Mouse (Mus musculus) lung, postnatal 0 days (tissue): Measurements from ENCODE around the gene Pkig. TPM values are rescaled to one million over a fixed set of nuclear protein-coding genes. Genes with fewer than 3 reads are reported as not detected.

Experiments used
- ATAC-seq: fragments of 200-750 bp; cut with Nextera tagmentation; 2 replicates; pipeline ENCODE4 v1.8.0; 2017; ENCODE audit warnings: moderate library complexity
- DNase-seq: peaks from one replicate; pipeline ENCODE4 v3.0.0-alpha.2; 2016; ENCODE audit warnings: low spot score
- H3K27ac ChIP-seq: fragments of 300-500 bp; sonication (generic); 2 replicates; pipeline ENCODE4 v1.5.1; 2014; ENCODE audit warnings: antibody characterized with exemption, mild to moderate bottlenecking, low read length, mixed read lengths
- H3K27me3 ChIP-seq: fragments of 300-500 bp; sonication (generic); replicated peaks from 2 replicates; pipeline ENCODE4 v1.6.1; 2014; ENCODE audit warnings: low read length, mixed read lengths; ENCODE audit not compliant: insufficient read depth
- H3K36me3 ChIP-seq: fragments of 300-500 bp; sonication (generic); 2 replicates; pipeline ENCODE4 v1.6.1; 2014; ENCODE audit warnings: low read length, mixed read lengths; ENCODE audit not compliant: insufficient read depth
- H3K4me1 ChIP-seq: fragments of 300-500 bp; sonication (generic); 2 replicates; pipeline ENCODE4 v1.6.1; 2014; ENCODE audit warnings: antibody characterized with exemption, low read depth, low read length, mixed read lengths; ENCODE audit not compliant: insufficient read depth
- H3K4me2 ChIP-seq: fragments of 300-500 bp; sonication (generic); replicated peaks from 2 replicates; pipeline ENCODE4 v1.6.1; 2014; ENCODE audit warnings: low read depth, mild to moderate bottlenecking, low read length, moderate library complexity, mixed read lengths
- H3K4me3 ChIP-seq: fragments of 300-500 bp; sonication (generic); 2 replicates; pipeline ENCODE4 v1.5.1; 2014; ENCODE audit warnings: low read depth, low read length
- H3K9ac ChIP-seq: fragments of 300-500 bp; sonication (generic); replicated peaks from 2 replicates; pipeline ENCODE4 v1.6.1; 2014; ENCODE audit warnings: low read depth, mild to moderate bottlenecking
- H3K9me3 ChIP-seq: fragments of 300-500 bp; sonication (generic); 2 replicates; pipeline ENCODE4 v1.6.1; 2016; ENCODE audit warnings: low read length, mixed read lengths
- CTCF ChIP-seq: IDR thresholded peaks from 2 replicates; pipeline ENCODE4 v1.5.1; 2016; ENCODE audit warnings: antibody characterized with exemption, mild to moderate bottlenecking
- EP300 ChIP-seq: IDR thresholded peaks from 2 replicates; pipeline ENCODE4 v1.6.1; 2016; ENCODE audit warnings: antibody characterized with exemption, mild to moderate bottlenecking, control low read depth
- WGBS: fragments of 180-500 bp; shearing (Covaris S2); extraction: QIAGEN DNeasy Blood & Tissue Kit; methylation state at CpG from one replicate; pipeline ENCODE4 v1.1.7; 2014; 5-methylcytosine and 5-hydroxymethylcytosine counted together
- polyA plus RNA-seq: library from polyadenylated mRNA; unstranded; fragments of >200 nt; fragmentation: Nextera tagmentation; extraction: Ambion mirVana; gene quantifications from 2 replicates; pipeline ENCODE4 v1.2.1, GENCODE M21; 2015

Gene Pkig
- polyA plus RNA-seq, 1 experiment from 2014 or later, result 106 TPM

DNA sequence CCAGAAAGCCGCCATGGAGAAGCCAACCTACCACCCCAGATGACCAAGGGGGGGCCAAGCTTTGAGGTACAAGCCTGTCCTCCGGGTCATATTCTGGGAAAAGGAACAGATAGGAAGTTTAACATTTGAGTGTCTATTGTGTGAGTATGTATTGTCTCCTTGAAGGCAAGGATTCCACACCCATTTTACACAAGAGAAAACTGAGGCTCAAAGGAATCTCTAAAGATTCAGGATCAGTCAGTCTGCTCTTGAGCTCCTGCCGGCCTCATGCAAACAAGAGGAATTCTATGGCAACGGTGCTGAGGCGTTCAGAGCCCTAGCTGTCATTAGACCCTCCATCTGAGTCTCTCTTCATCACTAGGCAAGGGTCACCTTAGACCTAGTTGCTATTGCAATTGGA, 84.5 kb downstream of the Pkig start:
- Histone ChIP-seq H3K4me3 (no peak overlapping the region), H3K27me3 (no peaks in the 10 kb centered on the region), H3K9me3 (no peaks in the 10 kb centered on the region), H3K4me2 (no peak overlapping the region), H3K27ac (no peak overlapping the region), H3K36me3 (no peaks in the 10 kb centered on the region), H3K4me1 (no peaks in the 10 kb centered on the region; the same call in 1 of the 2 replicates), H3K9ac (no peak overlapping the region)
- DNase-seq (no peak), ATAC-seq (no peak)
- TF ChIP-seq CTCF (no peak), EP300 (no peak)
- 49% methylated on average over 5 of the region's 5 CpGs for WGBS

DNA sequence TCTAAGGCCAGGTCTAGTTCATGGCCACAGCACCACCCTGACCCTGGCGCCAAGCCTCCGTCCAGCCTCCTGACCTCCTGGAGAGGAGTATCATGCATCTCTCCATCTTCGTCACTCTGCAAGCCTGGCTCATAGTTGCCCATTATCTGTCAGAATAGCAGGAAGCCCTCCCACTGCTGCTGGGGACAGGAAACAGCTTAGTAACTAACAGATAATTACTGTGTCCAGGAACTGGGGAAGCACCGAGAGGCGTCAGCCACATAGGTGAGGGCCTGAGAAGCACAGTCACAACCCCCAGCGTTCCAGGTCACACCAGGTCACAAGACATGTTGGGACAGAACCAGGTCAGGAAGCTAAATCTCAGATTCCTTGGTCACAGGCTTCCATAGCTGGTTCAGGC, 85.2 kb downstream of the Pkig start:
- Histone ChIP-seq H3K36me3 (no peaks in the 10 kb centered on the region), H3K27me3 (no peaks in the 10 kb centered on the region; the same call in 1 of the 2 replicates), H3K9me3 (no peaks in the 10 kb centered on the region), H3K4me3 (no peak overlapping the region), H3K4me1 (no peaks in the 10 kb centered on the region; the same call in 1 of the 2 replicates), H3K4me2 (no peak overlapping the region), H3K27ac (no peak overlapping the region), H3K9ac (no peak overlapping the region)
- no peak for TF ChIP-seq CTCF
- no peak for TF ChIP-seq EP300
- ATAC-seq (peak; percentile 79), DNase-seq (peak; percentile 37)
- whole genome bisulfite sequencing, result 42% methylated on average over 6 of the region's 6 CpGs

DNA sequence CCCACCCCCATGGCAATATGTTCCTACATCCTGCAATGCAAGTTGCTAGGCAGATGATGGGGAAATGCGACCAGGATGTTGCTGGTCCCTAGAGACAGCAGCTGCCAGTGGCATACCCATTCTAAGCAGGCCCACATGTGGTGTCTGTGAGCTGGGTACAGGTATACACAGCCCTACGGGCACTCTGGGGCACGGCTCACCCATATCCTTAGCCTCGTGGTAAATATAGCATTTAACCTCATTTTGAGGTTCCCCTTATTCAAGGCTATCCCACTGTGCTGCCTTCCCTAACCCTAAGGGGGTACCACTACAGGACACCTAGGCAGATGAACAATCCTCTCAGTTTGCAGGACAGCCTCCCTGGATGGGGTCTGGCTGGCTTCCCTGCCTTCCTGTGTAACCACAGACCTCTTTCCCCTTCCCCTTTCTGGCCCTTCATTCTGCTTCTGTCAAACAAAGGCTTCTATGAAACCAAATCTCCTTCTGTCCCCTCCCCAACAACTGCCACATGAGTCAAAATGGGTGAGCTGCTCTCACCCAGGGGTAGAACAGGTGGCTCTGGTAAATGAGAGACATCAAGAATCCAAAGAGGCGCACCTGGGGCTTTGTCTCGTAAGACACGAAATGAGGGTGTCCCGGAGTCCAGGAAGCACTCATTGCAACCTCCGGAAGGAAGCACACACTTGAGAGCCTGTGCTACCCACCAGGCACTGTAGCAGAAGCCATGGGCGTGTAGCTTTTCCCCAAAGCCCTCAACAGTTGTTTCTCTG, 86.8 kb downstream of the Pkig start:
- no peak overlapping the region for H3K9ac ChIP-seq
- H3K4me2 ChIP-seq, result no peak overlapping the region
- DNase-seq, result no peak
- no peak for ATAC-seq
- H3K4me1 ChIP-seq, result no peaks in the 10 kb centered on the region; the same call in 1 of the 2 replicates
- TF ChIP-seq CTCF (no peak), EP300 (no peak)
- H3K9me3 ChIP-seq, result no peaks in the 10 kb centered on the region
- no peaks in the 10 kb centered on the region; the same call in 1 of the 2 replicates for H3K27me3 ChIP-seq
- no peaks in the 10 kb centered on the region for H3K36me3 ChIP-seq
- WGBS, result 58% methylated on average over 10 of the region's 10 CpGs
- H3K27ac ChIP-seq, result no peak overlapping the region
- H3K4me3 ChIP-seq, result no peak overlapping the region

DNA sequence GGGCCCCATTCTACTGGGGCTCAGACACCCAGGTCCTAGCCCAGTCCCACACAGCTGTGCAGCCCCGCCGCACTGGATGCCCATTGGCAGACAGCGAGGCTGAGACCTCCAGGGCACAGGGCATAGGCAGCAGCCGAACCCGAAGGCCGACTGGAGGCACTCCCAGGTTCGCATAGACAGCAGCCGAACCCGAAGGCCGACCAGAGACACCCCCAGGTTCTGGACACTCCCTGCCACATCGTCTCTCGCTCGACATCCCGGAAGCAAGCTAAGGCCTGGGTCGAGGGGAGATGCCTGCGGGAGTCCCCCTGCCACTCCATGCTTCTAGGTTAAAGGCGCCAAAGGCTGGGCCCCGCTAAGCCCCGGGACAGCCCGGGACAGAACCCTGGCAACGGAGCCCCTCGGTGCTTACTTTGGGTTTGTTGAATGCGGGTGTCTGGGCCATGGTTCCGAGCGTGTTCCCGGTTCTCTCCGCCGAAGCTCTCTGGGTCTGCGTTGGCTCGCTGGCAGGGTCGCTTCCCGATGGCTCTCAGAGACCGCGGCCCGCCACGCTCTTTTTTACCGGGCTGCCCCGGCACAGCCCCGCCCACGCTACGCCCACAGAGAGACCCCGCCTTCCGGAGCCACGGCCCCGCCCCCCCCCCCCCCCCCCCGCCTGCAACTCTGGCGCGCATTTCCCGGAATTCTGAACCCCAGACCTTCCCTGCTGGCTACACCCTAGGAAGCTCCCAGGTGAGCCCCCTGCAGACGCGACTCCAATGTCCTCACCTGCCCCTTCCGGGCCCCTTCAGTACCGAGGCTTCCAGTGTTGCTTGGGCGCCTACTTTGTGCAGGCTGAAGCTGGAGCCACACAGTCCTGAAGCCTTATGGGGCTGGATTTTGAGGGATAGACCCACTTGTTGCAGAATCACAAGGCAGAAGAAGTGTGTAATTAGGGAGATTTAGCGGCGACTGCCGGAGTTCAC, 91.7 kb downstream of the Pkig start, which contains the start of gene Ada:
Ada (minus strand) TSS at position 593 of the 965 bp plus-strand sequence.
- Histone ChIP-seq H3K27ac (no peak within 1 kb of the TSS), H3K4me2 (peak within 1 kb of the TSS; percentile 98), H3K27me3 (no peaks in the 10 kb centered on the region; the same call in 1 of the 2 replicates), H3K4me1 (peaks cover 3% of the 10 kb centered on the region; the same call in 1 of the 2 replicates), H3K36me3 (no peaks in the 10 kb centered on the region), H3K9ac (peak within 1 kb of the TSS; percentile 32; the same call in 1 of the 2 replicates), H3K9me3 (no peaks in the 10 kb centered on the region), H3K4me3 (peak within 1 kb of the TSS; percentile 48)
- DNase-seq, result peak; percentile 62
- WGBS, result 2% methylated on average over 43 of the region's 57 CpGs
- TF ChIP-seq EP300 (no peak), CTCF (no peak)
- peak; percentile 84 for ATAC-seq

DNA sequence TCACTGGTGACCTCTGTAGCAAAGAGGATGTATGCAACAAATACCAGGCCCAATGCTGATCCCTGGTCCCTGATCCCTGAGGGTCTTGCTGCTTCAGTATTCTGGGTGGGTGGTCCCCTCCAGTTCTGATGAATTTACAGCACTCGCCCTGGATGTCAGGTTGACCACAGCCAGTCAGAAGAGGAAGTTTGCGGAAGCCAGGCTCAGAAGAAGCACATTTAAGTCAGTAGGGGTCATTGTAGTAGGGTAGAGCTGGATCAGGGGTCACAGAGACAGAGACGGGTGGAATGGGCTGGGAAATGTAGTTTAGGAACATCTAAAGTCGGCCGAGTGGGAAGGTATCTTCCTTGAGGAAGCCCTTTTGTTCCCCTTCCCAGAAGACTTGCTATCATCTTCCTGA, 96.0 kb downstream of the Pkig start:
- 70% methylated on average over 5 of the region's 5 CpGs for WGBS

DNA sequence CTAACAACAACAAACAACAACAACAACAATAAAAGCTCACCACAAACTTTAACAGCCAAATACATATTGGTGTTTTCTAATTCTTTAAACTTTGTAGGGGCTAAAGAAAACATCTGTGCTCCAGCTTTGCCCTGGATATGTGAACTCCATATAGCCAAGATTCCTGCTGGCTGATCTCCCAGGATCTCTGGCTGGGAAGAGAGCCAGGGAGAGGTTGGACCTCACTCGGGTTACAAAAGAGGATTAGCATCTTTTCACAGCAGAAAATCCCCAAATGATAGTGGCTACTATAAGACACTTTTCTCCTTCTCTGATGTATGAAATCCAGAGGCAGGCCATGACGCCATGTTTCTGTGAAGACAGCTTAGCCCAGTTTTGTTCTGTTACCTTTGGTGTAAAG, 98.5 kb downstream of the Pkig start:
- no peak for TF ChIP-seq CTCF
- no peak for TF ChIP-seq EP300
- no peaks in the 10 kb centered on the region for H3K4me1 ChIP-seq
- H3K4me2 ChIP-seq, result no peak overlapping the region
- ATAC-seq (no peak), DNase-seq (peak; percentile 52)
- 35% methylated on average over 2 of the region's 2 CpGs for WGBS
- no peak overlapping the region for H3K4me3 ChIP-seq
- H3K9me3 ChIP-seq, result no peaks in the 10 kb centered on the region
- no peak overlapping the region for H3K9ac ChIP-seq
- H3K27me3 ChIP-seq, result no peaks in the 10 kb centered on the region
- no peak overlapping the region for H3K27ac ChIP-seq
- no peaks in the 10 kb centered on the region for H3K36me3 ChIP-seq

More for the DNA sequence above, 96.0 kb downstream of the Pkig start:
- H3K9ac ChIP-seq, result no peak overlapping the region
- TF ChIP-seq CTCF, result no peak
- TF ChIP-seq EP300, result no peak
- DNase-seq, result no peak
- H3K4me3 ChIP-seq, result no peak overlapping the region
- ATAC-seq, result no peak
- no peaks in the 10 kb centered on the region for H3K36me3 ChIP-seq
- H3K27ac ChIP-seq, result no peak overlapping the region
- no peaks in the 10 kb centered on the region for H3K27me3 ChIP-seq
- H3K4me2 ChIP-seq, result no peak overlapping the region
- H3K4me1 ChIP-seq, result peaks cover 3% of the 10 kb centered on the region; the same call in 1 of the 2 replicates
- no peaks in the 10 kb centered on the region for H3K9me3 ChIP-seq
